Mouse (Mus musculus) lung, postnatal 0 days (tissue): ENCODE measurements around the gene Trmt44.

Experiments used
- CTCF ChIP-seq: IDR thresholded peaks from 2 replicates; pipeline ENCODE4 v1.5.1; 2016; ENCODE audit warnings: antibody characterized with exemption, mild to moderate bottlenecking
- EP300 ChIP-seq: IDR thresholded peaks from 2 replicates; pipeline ENCODE4 v1.6.1; 2016; ENCODE audit warnings: antibody characterized with exemption, mild to moderate bottlenecking, control low read depth

DNA sequence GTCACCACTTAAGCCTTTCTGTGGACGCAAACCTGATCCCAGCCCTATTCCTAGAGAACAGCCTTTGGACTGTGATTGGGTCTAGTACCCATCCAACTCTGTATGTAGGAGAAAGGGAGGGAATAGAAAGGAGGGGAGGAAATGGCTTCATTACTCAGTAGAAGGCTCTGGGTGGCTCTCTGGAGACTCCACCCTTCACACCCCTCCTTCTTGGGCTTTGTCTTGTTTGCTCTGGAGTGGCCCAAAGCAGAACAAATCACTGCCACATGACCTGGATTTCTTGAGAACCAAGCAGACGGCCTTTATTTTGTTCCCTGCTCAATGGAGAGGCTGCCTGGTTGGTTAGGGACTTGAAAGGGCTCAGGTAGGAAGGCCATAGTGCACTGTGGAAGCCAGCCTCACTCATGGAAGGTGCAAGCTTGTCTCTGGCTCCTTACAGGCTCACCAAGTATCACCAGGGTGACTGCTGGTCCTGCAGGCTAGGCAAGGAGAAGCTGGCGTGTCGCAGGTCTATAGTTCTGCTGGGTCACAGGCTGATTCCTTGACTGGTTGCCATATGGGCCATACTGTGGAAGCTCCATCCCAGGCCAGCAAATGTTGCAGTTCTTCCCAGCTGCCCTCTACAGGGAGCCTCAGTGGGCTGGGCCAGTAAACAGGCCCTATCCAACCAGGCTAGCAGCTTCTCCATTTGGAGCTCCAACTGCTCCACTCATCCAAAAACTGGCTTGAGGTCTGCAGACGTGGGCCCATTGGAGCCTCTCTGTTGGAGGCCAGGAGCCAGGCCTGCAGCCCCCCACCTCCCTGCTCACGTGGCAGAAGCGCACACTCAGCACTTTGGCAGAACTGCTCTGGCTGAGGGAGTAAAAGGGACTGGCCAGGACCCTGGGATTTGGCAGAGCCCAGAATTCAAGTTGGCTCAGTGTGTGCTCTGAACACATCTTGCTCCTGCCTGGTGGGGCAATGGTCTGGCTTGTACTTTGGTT, 22.7 kb downstream of the Trmt44 start:
- TF ChIP-seq CTCF: no peak
- TF ChIP-seq EP300: no peak
